Mouse (Mus musculus): ENCODE results near the gene Ccdc77. TPM values are rescaled to one million over a fixed set of nuclear protein-coding genes. Genes with fewer than 3 reads are reported as not detected.

Ccdc77 gene
- polyA plus RNA-seq, 1 experiment from 2014 or later, result 20.9 TPM

DNA sequence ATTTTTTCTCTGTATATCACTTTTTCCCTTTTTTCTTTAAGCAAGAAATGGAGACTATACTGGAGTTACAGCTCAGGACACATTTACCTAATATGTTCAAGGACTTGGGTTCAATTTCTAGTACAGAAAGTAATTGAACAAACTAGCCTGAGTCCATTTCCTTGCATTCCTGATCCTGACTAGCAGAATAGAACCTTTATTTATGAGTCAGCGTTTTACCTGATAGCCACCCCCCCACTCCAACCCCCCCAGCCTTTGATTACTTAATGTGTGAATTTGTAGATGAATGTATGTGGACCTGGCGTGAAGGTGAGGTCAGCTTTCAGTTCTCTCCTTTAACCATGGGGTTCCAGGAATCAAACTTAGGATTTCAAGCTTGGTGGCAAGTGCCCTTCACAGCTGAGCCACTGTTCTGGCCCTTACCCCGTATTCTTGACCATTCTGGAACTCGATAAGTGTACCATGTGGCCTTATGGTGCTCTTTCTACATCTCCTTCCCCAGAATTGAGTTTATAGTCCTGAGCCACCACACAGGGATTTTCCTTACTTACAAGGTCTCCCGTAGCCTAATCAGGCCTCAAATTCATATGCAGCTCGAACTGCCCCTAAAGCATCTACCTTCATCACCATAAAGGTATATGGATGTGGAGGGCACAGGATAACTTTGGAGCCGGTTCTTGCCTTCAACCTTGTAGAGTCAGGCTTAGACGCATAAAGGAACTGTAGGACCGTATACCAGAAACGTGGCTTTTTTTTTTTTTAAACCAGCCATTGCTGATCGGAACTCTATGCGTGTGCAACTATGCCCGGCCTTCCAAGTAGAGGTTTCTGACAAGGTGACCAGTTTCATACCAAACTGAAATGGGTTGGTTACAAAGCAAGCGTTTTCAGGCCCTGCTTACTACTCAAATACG, 1.1 kb downstream of the Ccdc77 start:
- Histone ChIP-seq H3K4me3 (ENCODE audit: low read depth, low read length) (peak overlapping the region; percentile 83), H3K4me1 (ENCODE audit: control insufficient read depth, insufficient read depth, low read length) (peaks cover 7% of the 10 kb centered on the region), H3K36me3 (ENCODE audit: control insufficient read depth, insufficient read depth, low read length) (peaks cover under 1% of the 10 kb centered on the region), H3K9ac (ENCODE audit: low read depth, low read length) (peak overlapping the region; percentile 81), H3K27me3 (ENCODE audit: control insufficient read depth, insufficient read depth, low read length) (no peaks in the 10 kb centered on the region), H3K9me3 (replicated peaks; ENCODE audit: control insufficient read depth, low read length) (no peaks in the 10 kb centered on the region), H3K27ac (ENCODE audit: low read depth, low read length) (peak overlapping the region; percentile 97), H3K4me2 (peak overlapping the region; percentile 93)
- no peak; the same call in 1 of the 2 replicates for ATAC-seq (replicated peaks; ENCODE audit: insufficient number of reproducible peaks, low FRiP score, low TSS enrichment)
- WGBS (ENCODE audit: insufficient replicate concordance), result 22% methylated on average over 15 of the region's 15 CpGs

GRCm38 (mm10) chr6:120362124-120362523, 2.0 kb downstream of the Ccdc77 start:
- 93% methylated on average over 2 of the region's 2 CpGs for whole genome bisulfite sequencing (ENCODE audit: insufficient replicate concordance)
- no peak overlapping the region for H3K9ac ChIP-seq (ENCODE audit: low read depth, low read length)
- no peak overlapping the region for H3K4me2 ChIP-seq

DNA sequence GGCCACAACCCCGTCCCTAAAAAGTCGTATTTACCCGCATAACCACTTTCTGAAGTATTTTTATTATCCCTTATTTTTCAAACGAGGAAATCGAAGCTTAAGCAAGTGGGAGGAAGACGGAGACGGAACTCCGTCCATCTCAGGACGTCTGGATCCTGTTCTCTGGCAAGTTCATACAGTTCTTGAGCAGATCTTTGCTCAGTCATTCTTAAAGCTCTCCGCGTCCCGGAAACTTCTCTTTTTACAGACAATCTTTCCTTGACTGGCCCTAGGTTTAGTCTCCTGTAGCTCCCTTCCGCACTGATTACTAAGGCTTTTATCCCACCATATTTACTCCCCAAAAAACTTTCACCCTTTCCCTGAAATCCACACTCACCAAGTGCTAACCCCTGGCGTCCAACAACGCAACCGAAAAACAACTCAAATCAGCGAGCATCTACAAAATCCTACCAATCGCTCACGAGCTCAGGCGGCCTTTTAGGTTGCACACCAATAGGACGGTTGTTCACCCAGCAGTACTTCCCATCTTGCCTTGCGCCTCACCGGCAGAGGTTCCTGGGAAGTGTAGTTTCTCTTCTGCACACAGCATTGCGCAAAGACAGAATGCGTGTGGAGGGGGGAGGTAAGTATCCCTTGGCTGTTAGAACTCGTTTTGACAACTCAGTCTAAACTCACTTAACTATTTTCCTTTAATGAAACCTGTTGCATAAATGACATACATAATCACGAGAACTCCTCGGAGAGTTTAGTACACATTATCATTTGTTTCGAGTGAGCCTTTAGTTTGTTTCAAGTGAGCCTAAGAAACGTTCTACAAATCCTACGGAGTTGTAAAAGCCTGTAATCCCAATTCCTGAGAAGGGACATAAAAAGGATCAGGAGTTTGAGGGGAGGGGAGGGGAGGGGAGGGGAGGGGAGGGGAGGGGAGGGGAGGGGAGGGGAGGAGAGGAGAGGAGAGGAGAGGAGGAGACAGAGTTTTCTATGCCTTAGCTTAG, 6.9 kb downstream of the Ccdc77 start:
- H3K36me3 ChIP-seq (ENCODE audit: control insufficient read depth, insufficient read depth, low read length), result peaks cover 6% of the 10 kb centered on the region; the same call in 1 of the 2 replicates
- peak overlapping the region; percentile 78 for H3K4me2 ChIP-seq
- peak overlapping the region; percentile 29 for H3K27ac ChIP-seq (ENCODE audit: low read depth, low read length)
- ATAC-seq (replicated peaks; ENCODE audit: insufficient number of reproducible peaks, low FRiP score, low TSS enrichment), result peak; percentile 92
- H3K9ac ChIP-seq (ENCODE audit: low read depth, low read length), result peak overlapping the region; percentile 64
- no peaks in the 10 kb centered on the region for H3K9me3 ChIP-seq (replicated peaks; ENCODE audit: control insufficient read depth, low read length)
- peak overlapping the region; percentile 47 for H3K4me3 ChIP-seq (ENCODE audit: low read depth, low read length)
- under 1% methylated on average over 31 of the region's 31 CpGs for WGBS (ENCODE audit: insufficient replicate concordance)
- H3K27me3 ChIP-seq (ENCODE audit: control insufficient read depth, insufficient read depth, low read length), result no peaks in the 10 kb centered on the region
- peaks cover 6% of the 10 kb centered on the region for H3K4me1 ChIP-seq (ENCODE audit: control insufficient read depth, insufficient read depth, low read length)

More at GRCm38 (mm10) chr6:120362124-120362523, 2.0 kb downstream of the Ccdc77 start:
- no peak for ATAC-seq (replicated peaks; ENCODE audit: insufficient number of reproducible peaks, low FRiP score, low TSS enrichment)
- Histone ChIP-seq H3K9me3 (replicated peaks; ENCODE audit: control insufficient read depth, low read length) (no peaks in the 10 kb centered on the region), H3K4me3 (ENCODE audit: low read depth, low read length) (no peak overlapping the region), H3K27me3 (ENCODE audit: control insufficient read depth, insufficient read depth, low read length) (no peaks in the 10 kb centered on the region), H3K36me3 (ENCODE audit: control insufficient read depth, insufficient read depth, low read length) (no peaks in the 10 kb centered on the region), H3K27ac (ENCODE audit: low read depth, low read length) (no peak overlapping the region), H3K4me1 (ENCODE audit: control insufficient read depth, insufficient read depth, low read length) (peaks cover 7% of the 10 kb centered on the region)

GRCm38 (mm10) chr6:120356478-120356877, 7.7 kb downstream of the Ccdc77 start:
- WGBS (ENCODE audit: insufficient replicate concordance), result 33% methylated on average over 5 of the region's 5 CpGs
- H3K4me3 ChIP-seq (ENCODE audit: low read depth, low read length), result peak overlapping the region; percentile 47
- ATAC-seq (replicated peaks; ENCODE audit: insufficient number of reproducible peaks, low FRiP score, low TSS enrichment), result no peak

GRCm38 (mm10) chr6:120349018-120349417, 15.2 kb downstream of the Ccdc77 start:
- Histone ChIP-seq H3K27ac (ENCODE audit: low read depth, low read length) (no peak overlapping the region), H3K27me3 (ENCODE audit: control insufficient read depth, insufficient read depth, low read length) (no peaks in the 10 kb centered on the region), H3K9me3 (replicated peaks; ENCODE audit: control insufficient read depth, low read length) (no peaks in the 10 kb centered on the region), H3K4me2 (no peak overlapping the region), H3K36me3 (ENCODE audit: control insufficient read depth, insufficient read depth, low read length) (peaks cover 34% of the 10 kb centered on the region), H3K4me3 (ENCODE audit: low read depth, low read length) (no peak overlapping the region), H3K4me1 (ENCODE audit: control insufficient read depth, insufficient read depth, low read length) (no peaks in the 10 kb centered on the region), H3K9ac (ENCODE audit: low read depth, low read length) (no peak overlapping the region)
- WGBS (ENCODE audit: insufficient replicate concordance), result 85% methylated on average over 3 of the region's 3 CpGs
- no peak for ATAC-seq (replicated peaks; ENCODE audit: insufficient number of reproducible peaks, low FRiP score, low TSS enrichment)

More at GRCm38 (mm10) chr6:120356478-120356877, 7.7 kb downstream of the Ccdc77 start:
- Histone ChIP-seq H3K27me3 (ENCODE audit: control insufficient read depth, insufficient read depth, low read length) (no peaks in the 10 kb centered on the region), H3K36me3 (ENCODE audit: control insufficient read depth, insufficient read depth, low read length) (peaks cover 6% of the 10 kb centered on the region; the same call in 1 of the 2 replicates), H3K9ac (ENCODE audit: low read depth, low read length) (peak overlapping the region; percentile 64), H3K4me1 (ENCODE audit: control insufficient read depth, insufficient read depth, low read length) (peaks cover 6% of the 10 kb centered on the region), H3K9me3 (replicated peaks; ENCODE audit: control insufficient read depth, low read length) (no peaks in the 10 kb centered on the region), H3K4me2 (peak overlapping the region; percentile 78), H3K27ac (ENCODE audit: low read depth, low read length) (peak overlapping the region; percentile 29)

GRCm38 (mm10) chr6:120343992-120344391, 20.2 kb downstream of the Ccdc77 start:
- no peak for ATAC-seq (replicated peaks; ENCODE audit: insufficient number of reproducible peaks, low FRiP score, low TSS enrichment)
- Histone ChIP-seq H3K9ac (ENCODE audit: low read depth, low read length) (no peak overlapping the region), H3K4me3 (ENCODE audit: low read depth, low read length) (no peak overlapping the region), H3K27ac (ENCODE audit: low read depth, low read length) (no peak overlapping the region), H3K27me3 (ENCODE audit: control insufficient read depth, insufficient read depth, low read length) (no peaks in the 10 kb centered on the region), H3K4me2 (no peak overlapping the region), H3K9me3 (replicated peaks; ENCODE audit: control insufficient read depth, low read length) (no peaks in the 10 kb centered on the region), H3K4me1 (ENCODE audit: control insufficient read depth, insufficient read depth, low read length) (no peaks in the 10 kb centered on the region), H3K36me3 (ENCODE audit: control insufficient read depth, insufficient read depth, low read length) (peaks cover 26% of the 10 kb centered on the region)
- 73% methylated on average over 1 of the region's 1 CpGs for WGBS (ENCODE audit: insufficient replicate concordance)

DNA sequence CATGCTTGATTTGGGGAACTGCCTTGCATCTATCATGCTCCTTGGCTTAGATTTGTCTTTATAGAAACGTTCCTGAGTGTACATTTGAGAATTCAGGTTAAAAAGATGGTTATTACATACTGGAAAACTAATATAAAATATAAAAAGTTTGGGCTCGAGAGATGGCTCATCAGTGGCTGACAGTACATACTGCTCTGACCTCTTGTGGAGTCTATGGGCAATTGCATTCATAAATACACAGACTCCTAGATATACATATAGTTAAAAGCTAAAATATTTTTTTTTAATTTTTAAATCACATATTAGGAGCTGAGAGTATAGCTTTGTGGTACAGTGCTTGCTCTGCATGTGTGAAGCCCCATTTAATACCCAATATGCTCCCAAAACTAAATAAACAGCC, 31.8 kb downstream of the Ccdc77 start:
- 72% methylated on average over 2 of the region's 2 CpGs for whole genome bisulfite sequencing (ENCODE audit: insufficient replicate concordance)
- H3K36me3 ChIP-seq (ENCODE audit: control insufficient read depth, insufficient read depth, low read length), result peaks cover 20% of the 10 kb centered on the region

DNA sequence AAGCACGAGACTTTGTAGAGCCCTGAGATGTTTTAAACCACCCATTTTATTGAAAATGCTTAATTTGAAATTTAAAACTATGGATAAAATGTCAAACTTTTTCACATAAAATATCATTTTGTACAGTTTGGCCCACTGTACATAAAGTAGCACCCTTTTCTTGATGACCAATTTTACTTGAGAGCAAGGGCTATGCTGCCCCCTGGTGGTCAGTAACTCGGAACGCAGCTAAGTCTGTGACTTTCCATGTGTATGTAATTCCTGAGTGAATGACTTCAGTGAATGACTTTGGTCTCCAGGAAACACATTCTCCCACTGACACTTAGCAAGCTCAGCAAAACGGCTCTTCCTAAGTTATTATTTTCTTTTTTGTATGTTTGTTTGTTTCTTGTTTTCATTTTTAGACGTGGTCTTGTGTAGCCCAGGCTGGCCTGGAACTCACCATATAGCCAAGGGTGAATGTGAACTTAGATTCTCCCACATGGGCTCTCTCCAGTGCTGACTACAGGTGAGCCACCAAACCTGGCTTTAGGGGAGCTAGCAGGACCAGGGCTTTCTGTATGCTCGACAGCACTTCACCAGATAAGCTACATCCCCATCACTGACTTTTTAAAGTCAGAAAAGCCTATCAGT, 39.8 kb downstream of the Ccdc77 start:
- WGBS (ENCODE audit: insufficient replicate concordance), result 28% methylated on average over 6 of the region's 6 CpGs
- H3K27me3 ChIP-seq (ENCODE audit: control insufficient read depth, insufficient read depth, low read length), result no peaks in the 10 kb centered on the region
- H3K9ac ChIP-seq (ENCODE audit: low read depth, low read length), result no peak overlapping the region
- no peak overlapping the region for H3K4me2 ChIP-seq
- H3K9me3 ChIP-seq (replicated peaks; ENCODE audit: control insufficient read depth, low read length), result no peaks in the 10 kb centered on the region
- no peak for ATAC-seq (replicated peaks; ENCODE audit: insufficient number of reproducible peaks, low FRiP score, low TSS enrichment)
- H3K36me3 ChIP-seq (ENCODE audit: control insufficient read depth, insufficient read depth, low read length), result peaks cover 3% of the 10 kb centered on the region; the same call in 1 of the 2 replicates
- no peak overlapping the region for H3K4me3 ChIP-seq (ENCODE audit: low read depth, low read length)
- H3K27ac ChIP-seq (ENCODE audit: low read depth, low read length), result no peak overlapping the region
- H3K4me1 ChIP-seq (ENCODE audit: control insufficient read depth, insufficient read depth, low read length), result no peaks in the 10 kb centered on the region

More for the DNA sequence above, 31.8 kb downstream of the Ccdc77 start:
- no peaks in the 10 kb centered on the region for H3K9me3 ChIP-seq (replicated peaks; ENCODE audit: control insufficient read depth, low read length)
- ATAC-seq (replicated peaks; ENCODE audit: insufficient number of reproducible peaks, low FRiP score, low TSS enrichment), result no peak
- H3K4me1 ChIP-seq (ENCODE audit: control insufficient read depth, insufficient read depth, low read length), result no peaks in the 10 kb centered on the region
- no peaks in the 10 kb centered on the region for H3K27me3 ChIP-seq (ENCODE audit: control insufficient read depth, insufficient read depth, low read length)
- no peak overlapping the region for H3K4me2 ChIP-seq
- H3K27ac ChIP-seq (ENCODE audit: low read depth, low read length), result no peak overlapping the region
- H3K9ac ChIP-seq (ENCODE audit: low read depth, low read length), result no peak overlapping the region
- H3K4me3 ChIP-seq (ENCODE audit: low read depth, low read length), result no peak overlapping the region

Data from heart, embryonic 11.5 days (tissue).